Mouse (Mus musculus): ENCODE data around the gene Acvr1b.

The Acvr1b gene

GRCm38 (mm10) chr15:101146100-101146965 is 27.5 kb upstream of the Acvr1b start:
- no peak for DNase-seq

GRCm38 (mm10) chr15:101147115-101147909 is 26.6 kb upstream of the Acvr1b start:
- no peak for DNase-seq

- DNase-seq: no peak
These were observed 26.0 kb upstream of the Acvr1b start for GRCm38 (mm10) chr15:101147910-101148273.

GRCm38 (mm10) chr15:101148604-101149003 is 25.3 kb upstream of the Acvr1b start:
- DNase-seq: no peak

GRCm38 (mm10) chr15:101151409-101152261 is 22.2 kb upstream of the Acvr1b start:
- DNase-seq: no peak

- DNase-seq: no peak
These were observed 18.9 kb upstream of the Acvr1b start for GRCm38 (mm10) chr15:101154700-101155616.

GRCm38 (mm10) chr15:101160128-101160527 is 13.7 kb upstream of the Acvr1b start:
- no peak for DNase-seq

GRCm38 (mm10) chr15:101160591-101160990 is 13.3 kb upstream of the Acvr1b start:
- DNase-seq: peak; percentile 45

GRCm38 (mm10) chr15:101161534-101161933 is 12.3 kb upstream of the Acvr1b start:
- DNase-seq: no peak

- peak; percentile 46 for DNase-seq
These were observed 10.8 kb upstream of the Acvr1b start for GRCm38 (mm10) chr15:101163056-101163458.

- no peak for DNase-seq
These were observed 10.0 kb upstream of the Acvr1b start for GRCm38 (mm10) chr15:101163854-101164253.

- no peak for DNase-seq
These were observed 9.6 kb upstream of the Acvr1b start for GRCm38 (mm10) chr15:101164291-101164690.

GRCm38 (mm10) chr15:101165658-101166437 is 8.0 kb upstream of the Acvr1b start:
- no peak for DNase-seq

GRCm38 (mm10) chr15:101167553-101167952 is 6.3 kb upstream of the Acvr1b start:
- DNase-seq: no peak

- no peak for DNase-seq
These were observed 4.0 kb upstream of the Acvr1b start for GRCm38 (mm10) chr15:101169910-101170309.

- DNase-seq: no peak
These were observed 3.4 kb upstream of the Acvr1b start for GRCm38 (mm10) chr15:101170413-101170980.

GRCm38 (mm10) chr15:101171272-101171671 is 2.6 kb upstream of the Acvr1b start:
- no peak for DNase-seq

- DNase-seq: no peak
These were observed 1.9 kb upstream of the Acvr1b start for GRCm38 (mm10) chr15:101172016-101172415.

- DNase-seq: no peak
These were observed 645 bp downstream of the Acvr1b start for GRCm38 (mm10) chr15:101174294-101175130.

GRCm38 (mm10) chr15:101175131-101175460 is 1.2 kb downstream of the Acvr1b start:
- no peak for DNase-seq
